Mouse (Mus musculus): ENCODE data around the gene Spryd3. TPM values are rescaled to one million over a fixed set of nuclear protein-coding genes. Genes with fewer than 3 reads are reported as not detected.
"Not testable (repeated sequence)": the region's sequence is repeated elsewhere in the genome, so short reads cannot be mapped to it uniquely, and the experiment has no call there.

The Spryd3 gene
- total RNA-seq, 2 experiments from 2014 or later: 148 to 163 TPM

GRCm38 (mm10) chr15:102100996-102101671 lies 34.9 kb downstream of the Spryd3 start:
- no peak for DNase-seq (ENCODE audit: low spot score in 2 of 2)

- DNase-seq (ENCODE audit: low spot score in 2 of 2): peak; percentile 70 to 74
These were observed 35.7 kb downstream of the Spryd3 start, which contains the start of gene Tns2 for GRCm38 (mm10) chr15:102100161-102100981. Gene Tns2, plus strand, starts transcription at chr15:102100413.

GRCm38 (mm10) chr15:102099771-102100160 lies 36.3 kb downstream of the Spryd3 start:
- DNase-seq (ENCODE audit: low spot score in 2 of 2): no peak

GRCm38 (mm10) chr15:102099260-102099659 lies 36.8 kb downstream of the Spryd3 start:
- DNase-seq (ENCODE audit: low spot score in 2 of 2): peak in 1 of 2 experiments; percentile 12

- peak in 1 of 2 experiments; percentile 15 for DNase-seq (ENCODE audit: low spot score in 2 of 2)
These were observed 38.0 kb downstream of the Spryd3 start for GRCm38 (mm10) chr15:102097991-102098555.

- DNase-seq (ENCODE audit: low spot score in 2 of 2): no peak
These were observed 38.7 kb downstream of the Spryd3 start for GRCm38 (mm10) chr15:102097147-102097915.

GRCm38 (mm10) chr15:102094988-102095387 lies 41.0 kb downstream of the Spryd3 start:
- DNase-seq (ENCODE audit: low spot score in 2 of 2): no peak

GRCm38 (mm10) chr15:102094157-102094556 lies 41.9 kb downstream of the Spryd3 start:
- no peak for DNase-seq (ENCODE audit: low spot score in 2 of 2)

- no peak for DNase-seq (ENCODE audit: low spot score in 2 of 2)
These were observed 43.8 kb downstream of the Spryd3 start for GRCm38 (mm10) chr15:102092222-102092621.

- DNase-seq (ENCODE audit: low spot score in 2 of 2): no peak
These were observed 44.3 kb downstream of the Spryd3 start for GRCm38 (mm10) chr15:102091688-102092087.

- no peak for DNase-seq (ENCODE audit: low spot score in 2 of 2)
These were observed 44.9 kb downstream of the Spryd3 start for GRCm38 (mm10) chr15:102091063-102091679.

- DNase-seq (ENCODE audit: low spot score in 2 of 2): no peak
These were observed 46.0 kb downstream of the Spryd3 start for GRCm38 (mm10) chr15:102089914-102090585.

- DNase-seq (ENCODE audit: low spot score in 2 of 2): no peak
These were observed 53.0 kb downstream of the Spryd3 start for GRCm38 (mm10) chr15:102083028-102083427.

- DNase-seq (ENCODE audit: low spot score in 2 of 2): no peak
These were observed 53.9 kb downstream of the Spryd3 start for GRCm38 (mm10) chr15:102082148-102082547.

- DNase-seq (ENCODE audit: low spot score in 2 of 2): no peak
These were observed 55.6 kb downstream of the Spryd3 start for GRCm38 (mm10) chr15:102080429-102080828.

- not testable (repeated sequence) for DNase-seq (ENCODE audit: low spot score in 2 of 2)
These were observed 56.1 kb downstream of the Spryd3 start for GRCm38 (mm10) chr15:102079924-102080323.

- DNase-seq (ENCODE audit: low spot score in 2 of 2): no peak
These were observed 56.8 kb downstream of the Spryd3 start for GRCm38 (mm10) chr15:102079221-102079620.

- no peak for DNase-seq (ENCODE audit: low spot score in 2 of 2)
These were observed 58.8 kb downstream of the Spryd3 start for GRCm38 (mm10) chr15:102077111-102077677.

GRCm38 (mm10) chr15:102074876-102075585 lies 61.0 kb downstream of the Spryd3 start:
- no peak for DNase-seq (ENCODE audit: low spot score in 2 of 2)
